Mouse (Mus musculus) urinary bladder, postnatal 4 days (tissue): ENCODE measurements around the gene Man2b2.

Experiments used
- DNase-seq, 2 experiments: peaks; one replicate each; pipeline ENCODE4 v3.0.0; 2021 to 2022; ENCODE audit warnings: low spot score in 2 of 2

Gene Man2b2

DNA sequence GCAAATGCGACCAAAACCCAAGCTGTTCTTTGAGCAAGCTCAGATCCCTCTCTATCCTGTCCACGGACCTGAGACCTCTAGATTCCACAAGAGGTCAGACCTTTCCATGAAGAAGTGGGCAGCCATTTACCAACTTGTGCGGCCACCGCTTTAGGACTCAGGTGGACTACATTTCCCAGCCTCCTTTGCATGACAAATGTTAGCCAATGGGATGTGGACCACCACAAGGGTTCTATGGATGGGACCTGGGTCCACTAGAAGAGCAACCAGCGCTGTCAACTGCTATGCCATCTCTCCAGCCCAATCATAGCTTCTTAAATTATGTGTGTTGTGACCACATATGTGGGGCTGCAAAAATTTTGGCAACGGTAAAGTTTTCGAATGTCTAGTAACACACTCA lies 819 bp upstream of the Man2b2 start:
- DNase-seq = no peak

DNA sequence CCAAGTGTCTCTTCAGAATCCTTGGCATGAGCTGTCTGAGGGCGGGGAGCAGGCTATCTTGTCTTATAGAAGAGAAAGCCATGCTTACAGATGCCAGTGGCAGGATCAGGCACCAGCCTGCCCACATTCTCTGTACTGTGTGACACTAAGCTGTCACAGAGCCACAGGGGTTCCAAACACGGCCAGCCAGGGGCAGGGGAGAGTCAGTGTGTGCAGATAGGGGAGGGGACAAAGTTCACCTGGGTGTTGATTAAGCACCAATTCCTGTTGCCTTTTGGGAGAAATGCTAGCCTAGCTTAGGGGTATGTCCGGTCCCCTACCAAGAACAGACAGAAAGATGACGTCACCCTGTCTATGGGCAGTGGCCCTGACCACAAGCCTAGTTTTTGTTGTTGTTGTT lies 1.4 kb downstream of the Man2b2 start:
- no peak for DNase-seq

DNA sequence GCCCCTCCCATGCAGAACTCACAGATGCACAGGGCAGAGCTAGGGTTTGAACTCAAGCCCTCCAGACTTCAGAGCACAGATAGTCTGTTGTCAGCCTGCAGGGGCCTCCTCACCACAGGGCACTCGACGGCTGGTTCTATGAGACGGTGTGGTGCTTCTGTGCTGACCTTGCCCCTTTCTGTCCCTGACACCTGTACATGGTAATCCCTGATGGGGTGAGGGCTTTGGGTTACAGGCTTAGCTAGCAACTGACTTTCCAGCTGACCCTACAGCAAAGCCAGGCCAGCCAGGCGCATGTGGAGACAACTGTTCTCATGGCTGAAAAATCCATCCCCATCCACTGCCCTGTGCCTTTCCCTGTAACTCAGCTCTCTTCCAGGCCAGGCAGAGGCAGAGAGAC lies 7.5 kb downstream of the Man2b2 start:
- no peak for DNase-seq

DNA sequence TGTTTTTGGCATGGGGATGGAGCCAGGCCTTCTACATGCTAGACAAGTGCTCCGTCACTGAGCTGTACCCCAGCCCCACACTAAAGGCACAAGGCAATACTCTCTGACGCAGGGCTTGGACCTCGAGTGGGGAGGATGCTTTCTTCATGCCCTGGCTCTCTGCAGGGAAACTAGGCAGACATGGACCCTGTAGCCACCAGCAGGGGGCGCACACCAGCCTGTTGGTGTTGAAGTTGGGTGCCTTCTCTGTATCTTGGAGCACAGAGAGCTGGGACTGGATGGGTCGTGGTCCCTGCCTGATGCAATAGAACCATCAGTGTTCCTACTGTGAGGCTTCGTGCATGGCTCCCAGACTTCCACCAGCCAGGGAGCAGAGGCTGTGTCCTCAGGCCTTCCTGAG lies 10.3 kb downstream of the Man2b2 start:
- no peak for DNase-seq

DNA sequence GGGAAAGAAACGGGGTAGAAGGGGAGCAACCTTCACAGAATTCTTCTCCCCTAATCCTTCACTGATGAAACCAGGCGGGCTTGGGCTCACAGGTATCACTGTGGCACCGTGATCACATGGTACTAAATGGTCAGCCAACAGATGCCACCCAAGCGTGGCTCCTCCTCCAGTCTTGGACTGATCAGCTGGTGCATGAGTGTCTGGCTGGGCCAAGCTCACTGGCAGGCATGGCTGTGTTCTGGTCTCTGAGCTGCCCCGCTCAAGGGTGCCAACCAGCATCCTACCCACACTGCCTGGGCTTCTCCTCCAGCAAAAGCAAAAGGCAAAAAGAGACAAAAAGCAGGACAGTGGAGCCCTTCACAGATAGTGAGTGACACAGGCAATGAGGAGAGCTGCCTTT lies 10.7 kb downstream of the Man2b2 start:
- DNase-seq = no peak

DNA sequence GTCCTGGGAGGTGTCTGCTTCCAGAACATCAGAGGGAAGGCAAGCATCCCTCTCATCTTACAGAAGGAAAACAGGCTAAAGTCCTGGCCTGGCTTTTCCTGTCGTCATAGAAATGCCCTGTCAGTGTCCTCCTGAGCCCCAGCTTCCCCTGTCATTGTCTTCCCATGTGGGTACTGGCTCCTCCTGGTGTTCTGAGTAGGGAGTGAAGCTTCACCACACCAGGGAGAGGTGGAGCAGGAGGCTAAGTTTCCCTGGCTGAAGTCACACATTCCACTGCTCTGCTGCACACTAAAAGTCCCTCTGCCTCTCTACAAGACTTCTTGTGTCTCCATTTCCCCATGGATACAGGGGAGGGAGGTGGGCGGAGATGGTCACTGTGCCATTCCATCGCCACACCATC lies 12.7 kb downstream of the Man2b2 start:
- no peak for DNase-seq

DNA sequence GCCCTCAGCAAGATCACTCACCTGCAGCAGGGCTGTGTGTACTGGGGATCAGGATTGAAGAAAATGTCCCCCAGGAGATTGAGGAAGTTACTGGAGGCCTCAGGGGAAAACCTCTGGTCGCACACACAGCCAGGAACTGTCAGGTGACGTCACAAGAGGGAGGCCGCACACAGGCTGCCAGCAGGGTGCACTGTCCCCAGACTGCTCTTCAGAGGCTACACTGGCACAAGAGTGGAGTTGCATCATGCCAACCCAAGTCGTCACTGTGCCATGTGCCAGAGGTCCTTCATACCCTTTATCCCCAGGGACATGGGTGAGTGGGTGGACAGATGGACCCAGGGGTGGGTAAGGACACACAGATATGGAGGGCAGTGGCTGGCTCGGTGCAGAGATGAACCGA lies 15.9 kb downstream of the Man2b2 start:
- no peak for DNase-seq

DNA sequence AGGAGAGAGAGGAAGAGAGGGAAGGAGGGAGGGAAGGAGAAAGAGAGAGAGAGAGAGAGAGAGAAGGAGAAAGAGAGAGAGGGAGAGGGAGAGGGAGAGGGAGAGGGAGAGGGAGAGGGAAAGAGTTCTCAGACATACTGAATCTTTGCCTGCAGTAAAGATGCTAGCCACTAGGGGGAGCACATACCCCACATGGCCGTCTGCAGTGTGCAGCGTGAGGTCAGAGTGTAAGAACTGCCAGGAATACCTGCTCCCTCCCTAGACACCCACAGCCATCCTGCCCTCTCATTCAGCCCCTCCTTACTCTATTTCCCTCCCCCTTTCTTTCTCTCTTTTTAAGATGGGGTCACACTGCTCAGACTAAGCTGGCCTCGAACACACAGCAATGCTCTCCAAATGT lies 19.0 kb downstream of the Man2b2 start:
- no peak for DNase-seq

DNA sequence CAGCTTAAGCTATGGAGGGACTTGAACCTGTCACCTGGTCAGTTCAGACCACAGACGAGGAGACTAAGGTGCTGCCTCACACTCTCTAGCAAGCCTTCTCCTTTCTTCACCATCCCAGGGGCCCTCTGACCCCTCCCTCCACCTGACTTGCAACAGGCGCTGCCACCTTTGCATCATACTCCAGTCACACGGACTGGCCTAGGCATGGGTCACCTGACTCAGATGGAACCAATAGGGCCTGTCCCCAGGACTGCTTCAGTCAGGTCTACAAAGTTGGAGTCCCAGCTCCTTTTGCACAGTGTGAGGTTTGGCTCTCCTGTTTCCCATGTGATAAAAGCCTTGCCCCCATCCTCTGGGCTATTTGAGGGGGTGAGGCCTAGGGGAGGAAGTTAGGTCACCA lies 19.8 kb downstream of the Man2b2 start:
- no peak for DNase-seq

DNA sequence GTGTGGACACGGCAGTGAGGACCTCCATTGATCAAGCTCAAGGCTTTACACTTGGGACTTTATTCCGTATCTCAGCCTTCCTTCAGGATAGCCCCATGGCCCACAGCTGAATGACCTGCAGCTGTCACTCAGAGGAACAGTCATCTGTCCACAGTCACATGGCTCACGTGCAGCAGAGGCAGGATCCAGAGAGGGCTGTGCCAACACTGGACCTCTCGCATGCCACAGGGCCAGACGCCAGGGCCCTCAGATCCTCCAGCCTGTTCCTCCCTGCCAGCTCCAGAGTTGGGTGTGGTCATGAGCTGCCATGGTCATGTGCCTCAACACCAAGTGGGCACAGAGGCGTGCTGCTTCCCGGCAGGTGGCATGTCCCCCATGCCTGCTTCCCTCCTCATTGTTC lies 21.3 kb downstream of the Man2b2 start:
- no peak for DNase-seq

DNA sequence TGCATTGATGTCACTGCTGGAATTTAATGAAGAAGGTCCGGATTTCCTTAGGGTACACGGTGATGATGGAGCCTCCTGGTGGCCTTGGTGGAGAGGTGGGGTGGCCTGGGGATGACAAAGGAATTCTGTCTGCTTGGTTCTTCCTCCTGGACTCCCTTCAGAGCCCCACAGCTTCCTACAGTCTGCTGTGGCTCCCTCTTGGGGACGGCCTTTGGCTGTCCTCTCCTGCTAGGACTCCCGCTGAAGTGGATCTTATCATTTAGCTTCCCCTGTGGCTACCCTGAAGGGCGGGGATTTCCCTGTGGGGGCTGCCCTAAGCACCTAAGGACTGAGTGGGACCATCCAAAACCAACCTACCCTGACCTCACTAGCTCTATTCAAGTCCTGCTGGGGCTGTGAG lies 23.3 kb downstream of the Man2b2 start:
- DNase-seq = no peak

DNA sequence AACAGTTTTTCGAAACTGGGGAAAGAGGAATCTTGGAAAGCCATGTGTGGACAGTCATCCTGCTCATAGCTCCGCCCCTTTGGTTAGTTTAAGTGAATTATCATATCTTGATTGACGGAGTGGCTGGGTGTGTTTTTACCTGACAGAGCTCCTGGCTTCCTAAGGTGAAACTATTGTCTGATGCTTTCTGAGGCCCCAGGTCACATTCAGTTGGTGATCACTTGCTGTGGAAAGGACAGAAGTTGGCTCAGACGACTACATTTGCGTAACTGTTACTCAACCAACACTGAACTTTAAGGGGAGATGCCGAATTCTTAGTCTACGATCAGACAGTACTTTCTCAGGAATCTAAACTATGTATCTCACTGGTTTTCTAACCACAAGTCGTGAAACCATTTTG lies 33.2 kb downstream of the Man2b2 start:
- no peak for DNase-seq

DNA sequence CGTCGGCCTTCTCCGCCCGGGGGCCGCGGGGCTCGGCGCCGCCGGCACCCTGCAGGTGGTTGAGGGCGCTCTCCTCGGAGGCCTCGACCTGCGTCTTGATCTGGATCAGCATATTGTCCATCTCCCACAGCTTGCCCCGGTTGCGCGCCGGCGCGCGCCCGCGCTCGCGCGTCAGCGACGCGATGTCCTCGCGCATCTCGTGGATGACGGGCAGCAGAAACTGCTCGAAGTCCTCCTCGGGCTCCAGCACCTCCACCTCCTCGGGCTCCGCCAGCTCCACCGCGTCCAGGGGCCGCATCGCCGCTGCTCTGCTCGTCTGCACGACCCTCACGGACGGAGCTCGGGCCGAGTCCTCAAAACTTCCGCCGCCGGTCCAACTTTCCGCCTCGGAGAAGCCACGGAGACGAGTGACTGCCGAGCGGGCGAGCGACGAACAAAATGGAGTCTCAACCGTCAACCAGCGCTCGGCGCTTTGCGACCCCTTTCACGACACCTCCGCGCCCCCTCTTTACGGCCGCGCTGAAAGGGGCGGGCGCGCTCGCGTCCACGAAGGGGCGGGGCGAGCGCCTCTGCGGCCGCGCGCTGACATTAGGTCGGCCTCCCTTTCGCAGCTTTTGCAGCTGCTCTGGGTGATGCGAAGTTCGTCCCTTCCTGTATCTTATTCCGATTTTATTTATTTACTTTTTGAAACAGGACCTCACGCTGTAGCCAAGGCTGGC lies 34.0 kb downstream of the Man2b2 start, which contains the start of gene Mrfap1:
Gene Mrfap1 (minus strand): TSS at position 477 of the 719 bp plus-strand sequence.
- DNase-seq = peak; percentile 92 to 94

DNA sequence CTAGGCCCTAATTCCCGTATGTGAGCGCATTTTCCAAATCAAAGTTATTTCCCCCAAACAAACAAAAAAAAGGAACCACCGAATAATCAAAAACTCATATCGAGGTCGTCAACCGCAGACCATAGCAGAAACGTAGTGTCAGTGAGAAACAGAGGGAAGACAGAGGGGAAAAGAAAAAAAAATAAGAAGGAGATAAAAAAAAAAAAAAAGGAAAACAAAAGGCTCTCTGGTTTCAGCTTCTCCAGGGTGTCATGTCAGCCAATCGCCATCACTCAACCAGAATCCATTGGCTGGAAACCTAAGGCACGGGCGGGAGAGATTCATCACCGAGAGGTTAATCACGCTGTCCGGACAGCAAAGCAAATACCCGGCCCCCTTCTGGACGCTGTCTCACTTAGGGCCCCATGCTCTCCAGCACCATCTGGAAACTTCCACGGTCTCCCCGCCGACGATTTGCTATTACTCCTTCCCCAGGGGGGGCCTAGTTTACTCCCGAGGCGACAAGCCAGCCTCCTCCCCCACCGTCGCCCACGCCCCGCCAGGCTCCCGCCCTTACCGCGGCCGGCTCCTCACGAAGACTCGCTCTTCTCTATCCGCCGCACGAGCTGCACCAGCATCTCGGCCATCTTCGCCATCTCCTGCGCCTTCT lies 34.7 kb downstream of the Man2b2 start:
- DNase-seq = peak; percentile 65 to 73

DNA sequence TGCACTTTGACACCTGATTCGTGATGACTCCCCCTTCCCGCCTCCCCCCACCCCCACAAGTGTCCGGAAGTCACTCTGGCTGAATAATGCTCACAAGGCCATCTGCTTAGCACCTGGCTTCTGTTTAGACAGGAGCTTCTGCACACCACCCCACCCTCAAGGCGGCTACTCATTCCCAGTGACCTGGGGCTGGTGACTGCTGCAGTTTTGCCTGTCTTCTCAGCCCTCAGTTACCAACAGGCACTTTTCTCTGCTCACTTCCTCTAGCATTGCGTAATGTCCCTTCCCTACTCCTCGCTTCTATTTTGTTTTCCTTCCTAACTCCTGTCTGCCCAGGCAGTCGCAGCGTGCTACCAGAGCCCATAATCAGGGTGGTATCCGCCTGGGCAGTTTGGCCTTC lies 38.6 kb downstream of the Man2b2 start:
- DNase-seq = no peak

DNA sequence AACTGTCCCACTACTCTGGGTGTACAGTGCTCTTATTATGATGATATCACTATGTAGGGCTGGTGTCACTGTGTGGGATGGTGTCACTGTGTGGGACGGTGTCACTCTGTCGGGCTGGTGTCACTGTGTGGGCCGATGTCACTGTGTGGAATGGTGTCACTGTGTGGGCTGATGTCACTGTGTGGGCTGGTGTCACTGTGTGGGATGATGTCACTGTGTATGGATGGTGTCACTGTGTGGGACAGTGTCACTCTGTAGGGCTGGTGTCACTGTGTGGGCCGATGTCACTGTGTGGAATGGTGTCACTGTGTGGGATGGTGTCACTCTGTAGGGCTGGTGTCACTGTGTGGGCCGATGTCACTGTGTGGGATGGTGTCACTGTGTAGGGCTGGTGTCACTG lies 44.4 kb downstream of the Man2b2 start:
- no peak for DNase-seq

DNA sequence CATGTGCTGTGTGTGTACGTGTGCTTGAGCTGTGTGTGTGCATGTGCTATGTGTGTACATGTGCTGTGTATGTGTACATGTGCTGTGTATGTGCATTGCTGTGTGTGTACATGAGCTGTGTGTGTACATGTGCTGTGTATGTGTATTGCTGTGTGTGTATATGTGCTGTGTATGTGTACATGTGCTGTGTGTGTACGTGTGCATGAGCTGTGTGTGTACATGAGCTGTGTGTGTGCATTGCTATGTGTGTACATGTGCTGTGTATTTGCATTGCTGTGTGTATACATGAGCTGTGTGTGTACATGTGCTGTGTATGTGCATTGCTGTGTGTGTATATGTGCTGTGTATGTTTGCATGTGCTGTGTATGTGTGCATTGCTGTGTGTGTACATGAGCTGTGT lies 50.9 kb downstream of the Man2b2 start:
- no peak for DNase-seq

DNA sequence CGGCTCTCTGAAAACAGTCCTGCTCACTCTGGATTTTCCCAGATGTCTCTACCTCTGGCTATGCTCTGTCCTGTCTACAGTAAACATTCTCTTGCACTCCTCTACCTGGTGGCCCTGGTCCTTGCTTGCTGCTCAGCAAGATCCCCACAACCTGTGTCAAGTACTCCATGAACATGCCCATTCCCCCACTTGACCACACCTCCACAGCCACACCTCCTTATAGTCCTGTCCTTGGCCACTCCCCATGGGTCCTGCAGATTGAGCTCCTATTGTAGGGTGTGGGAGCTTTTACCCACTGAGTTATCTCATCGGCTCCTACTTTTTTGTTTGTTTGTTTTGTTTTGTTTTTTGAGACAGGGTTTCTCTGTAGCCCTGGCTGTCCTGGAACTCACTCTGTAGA lies 51.6 kb downstream of the Man2b2 start:
- DNase-seq = no peak

DNA sequence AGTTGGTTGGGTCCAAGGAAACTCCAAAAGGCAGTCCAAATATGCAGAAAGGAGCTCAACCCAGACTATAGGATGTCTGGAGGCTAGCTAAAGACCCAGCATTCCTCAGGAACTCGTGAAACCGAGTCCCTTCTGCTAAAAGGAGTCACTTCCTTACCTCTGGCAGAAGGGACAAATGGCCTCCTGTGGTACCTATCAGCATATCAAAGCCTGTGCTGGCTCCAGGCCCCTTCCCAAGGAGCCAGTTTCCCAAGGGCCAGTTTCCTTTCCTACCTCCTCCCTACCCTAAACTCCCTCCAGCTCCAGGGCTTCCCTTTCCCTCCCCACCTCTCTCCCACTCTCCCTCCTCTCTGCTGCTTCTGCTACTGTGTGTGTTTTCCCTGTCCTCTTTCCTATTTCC lies 53.3 kb downstream of the Man2b2 start:
- no peak for DNase-seq

DNA sequence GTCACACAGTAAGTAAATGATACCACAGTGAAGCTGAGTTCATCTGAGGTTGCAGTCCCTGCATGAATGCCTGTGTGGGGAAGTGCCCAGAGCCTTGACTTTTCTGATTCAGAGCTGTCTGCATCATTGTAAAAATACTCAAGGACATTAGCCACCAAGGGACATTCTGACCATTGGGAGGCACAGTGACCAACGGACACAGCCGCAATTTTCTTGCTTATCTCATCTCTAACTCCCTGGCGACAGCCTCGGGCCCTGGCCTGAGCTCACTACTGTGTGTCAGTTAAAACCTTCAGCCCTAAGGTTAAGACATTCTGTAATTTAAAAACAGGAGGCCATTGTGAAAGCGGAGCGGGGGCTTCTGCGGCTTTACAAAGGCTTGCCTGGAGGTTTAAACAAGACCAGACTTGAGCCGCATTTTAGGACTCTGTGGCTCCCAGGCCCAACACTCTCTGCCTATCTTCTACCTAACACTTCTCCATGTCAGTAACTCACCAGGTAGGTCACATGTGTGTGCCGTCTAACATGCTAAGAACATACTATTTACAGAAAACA lies 54.4 kb downstream of the Man2b2 start:
- DNase-seq = no peak

DNA sequence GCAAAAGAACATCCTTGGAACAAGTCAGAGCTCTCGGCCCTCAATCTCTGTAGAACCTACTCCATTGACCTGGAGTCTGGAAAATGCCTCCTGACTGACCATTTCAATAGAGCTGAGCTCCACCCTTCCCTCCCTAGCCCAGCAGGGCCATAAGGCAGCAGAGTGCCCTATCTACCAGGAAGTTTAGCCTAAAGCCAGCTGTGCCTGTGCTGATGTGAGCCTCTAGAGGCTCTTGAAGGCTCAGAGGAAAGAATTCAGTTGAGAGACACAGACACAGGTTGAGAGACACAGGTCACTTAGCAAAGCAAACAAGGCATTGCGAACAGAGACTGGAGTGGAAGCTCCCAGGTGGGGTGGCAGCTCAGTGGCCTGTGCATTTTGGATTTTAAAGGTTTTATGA lies 55.1 kb downstream of the Man2b2 start:
- DNase-seq = no peak

DNA sequence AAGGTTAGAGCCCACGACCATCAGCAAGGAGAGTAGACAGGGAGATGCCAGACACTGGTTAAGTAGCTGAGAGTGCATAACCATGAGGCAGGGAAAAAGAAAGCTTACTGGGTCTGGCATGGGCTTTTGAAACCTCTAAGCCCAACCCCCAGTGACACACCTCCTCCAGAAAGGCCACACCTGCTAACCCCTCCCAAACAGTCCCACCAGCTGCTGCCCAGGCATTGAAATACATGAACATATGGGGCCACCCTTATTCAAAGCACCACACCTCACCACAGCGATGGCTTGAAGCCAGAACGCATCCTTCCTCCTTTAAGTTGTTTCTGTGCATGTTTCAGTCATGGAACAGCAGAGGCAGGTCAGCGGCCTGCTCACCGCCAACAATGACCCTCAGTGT lies 57.9 kb downstream of the Man2b2 start:
- DNase-seq = no peak

DNA sequence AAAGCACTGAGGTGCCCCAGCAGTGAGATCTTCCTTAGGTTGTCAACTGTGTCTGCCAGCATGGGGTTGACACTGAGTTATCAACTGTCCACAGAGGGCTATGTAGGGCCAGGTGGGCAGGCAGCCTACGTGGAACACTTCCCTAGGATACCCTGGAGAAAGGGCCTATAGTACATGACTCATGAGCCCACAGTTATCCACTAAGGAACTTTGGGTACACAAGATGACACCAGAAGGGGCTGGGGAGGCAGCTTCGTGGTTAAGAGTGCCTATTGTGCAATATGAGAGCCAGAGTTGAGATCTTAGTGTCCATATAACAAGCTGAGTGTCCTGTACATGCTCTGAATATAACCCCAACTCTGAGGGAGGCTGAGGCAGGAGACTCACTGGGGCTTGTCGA lies 60.9 kb downstream of the Man2b2 start:
- no peak for DNase-seq
